ENCODE assay signal across 19 mouse cellular contexts in the genomic region with DNA sequence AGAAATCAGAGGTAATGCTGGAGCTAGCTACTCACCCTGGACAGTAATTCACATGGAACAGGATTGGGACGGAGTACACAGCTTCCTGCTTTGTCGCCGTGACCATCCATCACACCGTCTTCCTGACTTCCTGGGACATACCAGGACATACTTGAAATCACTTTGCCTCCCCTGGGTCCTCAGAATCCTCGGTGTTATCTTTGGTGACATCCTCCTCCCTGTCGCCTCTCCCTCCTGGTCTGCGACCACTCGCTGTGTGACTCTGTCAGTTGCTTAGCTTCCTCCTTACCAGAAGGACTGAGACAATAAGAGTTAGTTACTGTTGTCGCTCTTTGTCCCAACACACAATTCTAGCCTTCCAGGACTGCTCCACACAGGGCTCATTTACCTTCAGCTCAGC. TPM values are rescaled to one million over a fixed set of nuclear protein-coding genes. Genes with fewer than 3 reads are reported as not detected.
DNase-seq lines count a peak whose midpoint lies in the region; ATAC-seq and TF ChIP-seq lines count a peak whose summit lies in the region.
"Had no signal": no experiment of that assay in that cellular context is flagged by ENCODE, and none has a peak within 500 bp of the region (broad histone marks: within the 10 kb centered on the region; RNA-seq: fewer than 3 reads in every experiment).

No protein-coding gene starts in this region.

- no peaks in the 10 kb centered on the region for H3K36me3 ChIP-seq in lung, embryonic 14.5 days (ENCODE audit: insufficient read depth)
- peaks cover 11% of the 10 kb centered on the region for H3K36me3 ChIP-seq in erythroblast, embryonic 14.5 days (ENCODE audit: control insufficient read depth)
- H3K36me3 ChIP-seq in liver, embryonic 15.5 days (replicated peaks) = no peaks in the 10 kb centered on the region
- H3K36me3 ChIP-seq: embryonic facial prominence, embryonic 12.5 days; hindbrain, embryonic 12.5 days; limb, embryonic 13.5 days had no signal

- peak overlapping the region; percentile 69; the same call in 1 of the 2 replicates for H3K27ac ChIP-seq in lung, embryonic 14.5 days (ENCODE audit: low read depth)
- peak overlapping the region; percentile 100 for H3K27ac ChIP-seq in liver, embryonic 15.5 days (replicated peaks)
- H3K27ac ChIP-seq: embryonic facial prominence, embryonic 12.5 days; hindbrain, embryonic 12.5 days; limb, embryonic 13.5 days had no signal

- no peak for DNase-seq in lung, embryonic 14.5 days
- DNase-seq in lung, adult 18-20 months = no peak
- peak; percentile 24 for DNase-seq in MEL-GATA-1-ER (ENCODE audit: extremely low read depth, low read depth)
- DNase-seq in layer of hippocampus, postnatal 36 days = no peak
- DNase-seq in layer of hippocampus, adult 8-10 months (ENCODE audit: low spot score in 2 of 2) = no peak
- DNase-seq: adrenal gland, adult 8-10 months; B cell, adult 2 months; cerebellum, adult 11 months; gastrocnemius, postnatal 10 days; heart, postnatal 10 days; right cerebral cortex, postnatal 4 days had no signal

- no peak for TF ChIP-seq CTCF in lung, embryonic 14.5 days (IDR thresholded peaks at IDR 0.05; ENCODE audit: low read depth)

- no peaks in the 10 kb centered on the region for H3K9me3 ChIP-seq in lung, embryonic 14.5 days (ENCODE audit: low read depth, low read length)
- peaks cover 2% of the 10 kb centered on the region; the same call in 1 of the 2 replicates for H3K9me3 ChIP-seq in erythroblast, embryonic 14.5 days (ENCODE audit: control insufficient read depth, low read length)
- H3K9me3 ChIP-seq in liver, embryonic 15.5 days (replicated peaks) = no peaks in the 10 kb centered on the region
- H3K9me3 ChIP-seq: embryonic facial prominence, embryonic 12.5 days; hindbrain, embryonic 12.5 days; limb, embryonic 13.5 days had no signal

- WGBS in lung, embryonic 14.5 days = 56% methylated on average over 9 of the region's 9 CpGs
- WGBS in liver, embryonic 15.5 days (ENCODE audit: insufficient replicate concordance) = 16% methylated on average over 9 of the region's 9 CpGs

- H3K4me3 ChIP-seq in lung, embryonic 14.5 days (ENCODE audit: low read depth, low read length) = no peak overlapping the region
- H3K4me3 ChIP-seq in erythroblast, embryonic 14.5 days (replicated peaks) = peak overlapping the region; percentile 67
- peak overlapping the region; percentile 51 for H3K4me3 ChIP-seq in liver, embryonic 15.5 days (replicated peaks)
- H3K4me3 ChIP-seq: embryonic facial prominence, embryonic 12.5 days; hindbrain, embryonic 12.5 days; limb, embryonic 13.5 days had no signal

- no peak for ATAC-seq in lung, embryonic 14.5 days (ENCODE audit: insufficient read depth)
- no peak for ATAC-seq in liver, embryonic 15.5 days (ENCODE audit: insufficient read depth)
- ATAC-seq: inflammation-experienced regulatory T-cells, adult 6 months; Patski had no signal

- no peaks in the 10 kb centered on the region for H3K27me3 ChIP-seq in lung, embryonic 14.5 days (ENCODE audit: insufficient read depth, low read length)
- peaks cover 8% of the 10 kb centered on the region for H3K27me3 ChIP-seq in erythroblast, embryonic 14.5 days (ENCODE audit: control insufficient read depth)
- H3K27me3 ChIP-seq in liver, embryonic 15.5 days = peaks cover 10% of the 10 kb centered on the region
- H3K27me3 ChIP-seq: embryonic facial prominence, embryonic 12.5 days; hindbrain, embryonic 12.5 days; limb, embryonic 13.5 days; Patski had no signal

- H3K4me2 ChIP-seq in lung, embryonic 14.5 days = no peak overlapping the region
- peak overlapping the region; percentile 71 for H3K4me2 ChIP-seq in liver, embryonic 15.5 days
- H3K4me2 ChIP-seq: embryonic facial prominence, embryonic 12.5 days; hindbrain, embryonic 12.5 days; limb, embryonic 13.5 days had no signal

- no peak overlapping the region for H3K9ac ChIP-seq in lung, embryonic 14.5 days
- H3K9ac ChIP-seq in liver, embryonic 15.5 days = peak overlapping the region; percentile 70
- H3K9ac ChIP-seq: embryonic facial prominence, embryonic 12.5 days; hindbrain, embryonic 12.5 days; limb, embryonic 13.5 days had no signal

- H3K4me1 ChIP-seq in lung, embryonic 14.5 days (ENCODE audit: insufficient read depth) = no peaks in the 10 kb centered on the region
- peaks cover 84% of the 10 kb centered on the region for H3K4me1 ChIP-seq in erythroblast, embryonic 14.5 days (ENCODE audit: control insufficient read depth)
- peaks cover 79% of the 10 kb centered on the region for H3K4me1 ChIP-seq in liver, embryonic 15.5 days (replicated peaks)
- H3K4me1 ChIP-seq: hindbrain, embryonic 12.5 days had no signal

RNA-seq across cellular contexts. Expression of a gene that starts 9.6 kb away (rescaled TPM):
- 46.3 and 51.2 TPM in 2 replicates for polyA plus RNA-seq in lung, embryonic 14.5 days (2014; fragmentation: Nextera tagmentation; extraction: Ambion mirVana)
- not detected in 2 replicates for polyA plus RNA-seq in erythroblast, embryonic 14.5 days (2012)
- 0.30 and 0.99 TPM in 2 replicates for polyA plus RNA-seq in liver, embryonic 15.5 days (2015; fragmentation: Nextera tagmentation; extraction: Ambion mirVana)
- 10 to 100 TPM; 31.9 to 33.7 TPM for total RNA-seq in layer of hippocampus, postnatal 36 days (2021)
- total RNA-seq in layer of hippocampus, adult 8-10 months (2022) = 10 to 100 TPM; 33.3 to 41.9 (median 35.4) TPM
- total RNA-seq: monocyte, adult 5-6 weeks had no signal
- polyA plus RNA-seq: Patski had no signal

Comparison
In these comparisons a context has a peak if more than half of its experiments do, and no peak if none do; other contexts are left out.
1. RNA of a gene that starts 9.6 kb away (polyA plus RNA-seq): 46.3 to 51.2 TPM in lung, embryonic 14.5 days; 0.30 to 0.99 TPM in liver, embryonic 15.5 days and not detected in erythroblast, embryonic 14.5 days; every median in the first group is over 10 times any median in the second.